Mouse (Mus musculus): ENCODE data around the gene Hist1h2ae. TPM values are rescaled to one million over a fixed set of nuclear protein-coding genes. Genes with fewer than 3 reads are reported as not detected.
"Not testable (repeated sequence)": the region's sequence is repeated elsewhere in the genome, so short reads cannot be mapped to it uniquely, and the experiment has no call there.

The Hist1h2ae gene
- polyA plus RNA-seq, 1 experiment from 2014 or later: 108 TPM

DNA sequence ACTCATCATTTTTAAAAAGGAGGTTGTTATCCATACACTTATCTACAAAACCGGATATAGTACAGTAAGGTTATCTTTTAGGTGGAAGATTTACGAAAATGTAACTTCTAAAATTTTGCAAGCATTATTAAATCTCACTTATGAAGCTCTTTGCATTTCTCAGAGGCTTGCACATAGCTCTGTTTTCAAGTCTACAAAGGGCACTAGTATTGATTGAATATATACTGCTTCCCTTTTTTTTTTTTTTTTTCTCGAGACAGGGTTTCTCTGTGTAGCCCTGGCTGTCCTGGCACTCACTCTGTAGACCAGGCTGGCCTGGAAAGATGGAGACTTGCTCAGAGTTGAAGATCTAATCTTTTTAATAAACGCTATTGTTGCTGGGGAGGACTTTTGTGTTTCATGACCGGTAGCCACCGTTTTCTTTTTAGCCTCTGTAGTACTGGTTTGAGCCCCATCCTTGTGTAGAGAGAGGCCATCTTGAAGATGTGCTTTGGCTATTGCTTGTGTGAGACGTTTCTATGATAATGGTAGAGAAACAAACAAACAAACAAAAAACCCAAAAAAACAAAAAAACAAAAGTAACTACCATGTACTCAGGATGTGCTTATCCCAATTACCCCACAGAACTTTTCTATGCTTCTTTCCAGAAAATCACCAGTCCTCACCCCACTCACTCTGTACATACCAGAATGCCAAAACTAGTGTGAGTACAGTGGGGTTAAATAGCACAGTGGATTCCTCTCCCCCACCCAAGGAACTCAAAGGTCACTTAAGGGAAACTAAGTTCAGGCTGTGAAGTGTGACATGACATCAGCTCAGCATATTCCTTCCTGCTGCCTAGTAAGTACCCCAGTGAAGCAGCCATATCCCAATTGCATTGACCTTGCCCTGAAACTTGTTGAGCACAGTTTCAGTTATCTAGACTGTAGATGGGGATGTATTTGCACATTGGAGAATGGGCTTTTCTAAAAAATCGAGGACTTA, 18.8 kb downstream of the Hist1h2ae start:
- peak overlapping the region; percentile 47 for H3K4me3 ChIP-seq (ENCODE audit: low read depth, low read length)
- H3K27ac ChIP-seq (replicated peaks; ENCODE audit: low read depth, low read length): peak overlapping the region; percentile 93
- 47% methylated on average over 8 of the region's 8 CpGs for WGBS
- H3K4me1 ChIP-seq (ENCODE audit: control insufficient read depth, insufficient read depth, low read length): peaks cover 14% of the 10 kb centered on the region; the same call in 1 of the 2 replicates
- no peaks in the 10 kb centered on the region for H3K9me3 ChIP-seq (ENCODE audit: control insufficient read depth, low read length)
- no peaks in the 10 kb centered on the region for H3K36me3 ChIP-seq (ENCODE audit: control insufficient read depth, insufficient read depth, low read length)
- peak overlapping the region; percentile 64 for H3K4me2 ChIP-seq (ENCODE audit: low read depth, low read length)
- no peaks in the 10 kb centered on the region for H3K27me3 ChIP-seq (replicated peaks; ENCODE audit: control insufficient read depth, insufficient read depth, low read length)
- H3K9ac ChIP-seq (ENCODE audit: low read depth, low read length): peak overlapping the region; percentile 70; the same call in 1 of the 2 replicates
- DNase-seq (ENCODE audit: low spot score) (no peak), ATAC-seq (ENCODE audit: low read depth) (no peak)

DNA sequence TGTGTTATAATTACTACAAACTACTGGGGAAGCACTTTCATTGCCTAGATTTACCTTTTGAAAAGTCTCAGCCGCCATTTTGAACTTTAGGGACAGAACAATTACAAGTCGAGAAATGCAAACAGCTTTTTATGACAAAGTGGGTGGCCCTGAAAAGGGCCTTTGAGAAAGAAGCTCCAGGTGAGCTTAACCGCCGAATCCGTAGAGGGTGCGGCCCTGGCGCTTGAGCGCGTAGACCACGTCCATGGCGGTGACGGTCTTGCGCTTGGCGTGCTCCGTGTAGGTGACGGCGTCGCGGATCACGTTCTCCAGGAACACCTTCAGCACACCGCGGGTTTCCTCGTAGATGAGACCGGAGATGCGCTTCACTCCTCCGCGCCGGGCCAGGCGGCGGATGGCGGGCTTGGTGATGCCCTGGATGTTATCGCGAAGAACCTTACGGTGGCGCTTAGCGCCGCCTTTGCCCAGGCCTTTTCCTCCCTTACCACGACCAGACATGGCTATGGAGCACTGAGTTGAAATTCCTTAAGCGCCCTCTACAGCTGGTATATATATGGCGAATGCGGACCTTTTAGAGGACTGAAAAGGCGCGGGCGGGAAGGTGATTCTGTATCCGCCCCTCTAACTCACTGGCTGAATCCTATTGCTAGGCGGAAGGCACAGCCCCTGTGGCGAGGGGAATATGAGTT, 19.7 kb downstream of the Hist1h2ae start, which contains the start of gene Hist1h4f:
Gene Hist1h4f (minus strand): TSS at position 503 of the 689 bp plus-strand sequence.
- Histone ChIP-seq H3K9ac (ENCODE audit: low read depth, low read length) (peak within 1 kb of the TSS; percentile 70), H3K4me2 (ENCODE audit: low read depth, low read length) (peak within 1 kb of the TSS; percentile 64), H3K27ac (replicated peaks; ENCODE audit: low read depth, low read length) (peak within 1 kb of the TSS; percentile 93), H3K4me1 (ENCODE audit: control insufficient read depth, insufficient read depth, low read length) (peaks cover 12% of the 10 kb centered on the region; the same call in 1 of the 2 replicates), H3K4me3 (ENCODE audit: low read depth, low read length) (peak within 1 kb of the TSS; percentile 47)
- peak; percentile 84 for ATAC-seq (ENCODE audit: low read depth)
- H3K9me3 ChIP-seq (ENCODE audit: control insufficient read depth, low read length); H3K36me3 ChIP-seq (ENCODE audit: control insufficient read depth, insufficient read depth, low read length); H3K27me3 ChIP-seq (replicated peaks; ENCODE audit: control insufficient read depth, insufficient read depth, low read length): not testable (repeated sequence)
- DNase-seq (ENCODE audit: low spot score): peak; percentile 98
- under 1% methylated on average over 34 of the region's 47 CpGs for WGBS

DNA sequence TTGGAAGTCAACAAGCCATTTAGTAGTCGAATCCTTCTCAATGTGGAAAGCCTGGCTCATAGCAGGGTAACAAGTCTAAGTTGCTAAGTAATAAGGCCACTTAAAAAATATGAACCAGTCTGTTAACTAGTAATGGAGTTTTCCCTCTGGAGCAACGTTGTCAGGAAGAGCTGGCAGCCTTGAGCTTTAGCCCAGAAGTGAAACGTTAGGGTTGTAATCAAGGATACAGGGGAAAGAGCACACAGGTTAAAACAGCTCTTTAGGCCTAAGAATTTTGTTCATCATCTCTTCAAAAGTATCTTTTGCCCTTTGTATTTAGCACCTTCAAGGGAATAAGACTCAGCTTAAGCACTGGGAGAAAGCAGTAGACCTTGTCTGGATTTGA, 20.3 kb downstream of the Hist1h2ae start:
- Histone ChIP-seq H3K4me2 (ENCODE audit: low read depth, low read length) (peak overlapping the region; percentile 64), H3K36me3 (ENCODE audit: control insufficient read depth, insufficient read depth, low read length) (no peaks in the 10 kb centered on the region), H3K4me3 (ENCODE audit: low read depth, low read length) (peak overlapping the region; percentile 47), H3K4me1 (ENCODE audit: control insufficient read depth, insufficient read depth, low read length) (peaks cover 12% of the 10 kb centered on the region; the same call in 1 of the 2 replicates), H3K9me3 (ENCODE audit: control insufficient read depth, low read length) (no peaks in the 10 kb centered on the region), H3K27ac (replicated peaks; ENCODE audit: low read depth, low read length) (peak overlapping the region; percentile 93), H3K27me3 (replicated peaks; ENCODE audit: control insufficient read depth, insufficient read depth, low read length) (no peaks in the 10 kb centered on the region), H3K9ac (ENCODE audit: low read depth, low read length) (peak overlapping the region; percentile 70)
- 8% methylated on average over 3 of the region's 3 CpGs for WGBS
- ATAC-seq (ENCODE audit: low read depth) (no peak), DNase-seq (ENCODE audit: low spot score) (no peak)

DNA sequence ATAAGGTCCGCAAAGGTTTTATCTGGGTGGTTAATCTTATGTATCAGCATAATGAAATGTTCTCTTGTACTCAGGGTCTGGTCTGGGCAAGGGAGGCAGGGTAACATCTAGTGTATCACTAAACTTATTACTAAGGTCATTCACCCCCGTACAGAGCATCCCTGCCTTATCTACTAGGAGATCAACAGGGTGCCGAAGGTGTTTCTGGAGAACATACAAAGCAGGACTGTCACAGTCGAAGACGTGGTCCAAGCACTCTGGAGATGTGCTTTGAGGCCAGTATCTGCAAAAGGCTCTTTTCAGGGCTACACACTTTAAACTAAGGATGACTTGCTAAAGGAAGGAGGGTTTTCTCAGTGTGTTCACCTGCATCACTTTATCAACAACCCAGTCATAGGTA, 24.3 kb downstream of the Hist1h2ae start:
- no peaks in the 10 kb centered on the region for H3K36me3 ChIP-seq (ENCODE audit: control insufficient read depth, insufficient read depth, low read length)
- ATAC-seq (ENCODE audit: low read depth) (no peak), DNase-seq (ENCODE audit: low spot score) (no peak)
- no peaks in the 10 kb centered on the region for H3K9me3 ChIP-seq (ENCODE audit: control insufficient read depth, low read length)
- no peaks in the 10 kb centered on the region for H3K27me3 ChIP-seq (replicated peaks; ENCODE audit: control insufficient read depth, insufficient read depth, low read length)
- peaks cover 7% of the 10 kb centered on the region; the same call in 1 of the 2 replicates for H3K4me1 ChIP-seq (ENCODE audit: control insufficient read depth, insufficient read depth, low read length)
- 74% methylated on average over 5 of the region's 5 CpGs for WGBS
- H3K27ac ChIP-seq (replicated peaks; ENCODE audit: low read depth, low read length): no peak overlapping the region
- H3K9ac ChIP-seq (ENCODE audit: low read depth, low read length): no peak overlapping the region
- H3K4me3 ChIP-seq (ENCODE audit: low read depth, low read length): no peak overlapping the region
- H3K4me2 ChIP-seq (ENCODE audit: low read depth, low read length): no peak overlapping the region

DNA sequence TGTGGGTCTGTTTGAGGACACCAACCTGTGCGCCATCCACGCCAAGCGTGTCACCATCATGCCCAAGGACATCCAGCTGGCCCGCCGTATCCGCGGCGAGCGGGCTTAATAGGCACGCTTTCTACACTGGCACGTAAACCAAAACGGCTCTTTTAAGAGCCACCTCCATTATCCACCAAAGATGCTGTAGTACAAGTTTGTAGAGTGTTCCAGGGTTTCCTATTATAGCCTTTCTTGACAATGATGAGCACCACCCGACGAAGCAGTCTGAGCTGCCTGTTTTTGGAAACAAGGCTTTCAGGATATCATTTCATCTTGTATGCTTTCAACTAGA, 26.3 kb downstream of the Hist1h2ae start:
- 0% methylated on average over 3 of the region's 14 CpGs for WGBS
- not testable (repeated sequence) for H3K4me1 ChIP-seq (ENCODE audit: control insufficient read depth, insufficient read depth, low read length); ATAC-seq (ENCODE audit: low read depth); DNase-seq (ENCODE audit: low spot score); H3K9me3 ChIP-seq (ENCODE audit: control insufficient read depth, low read length); H3K27me3 ChIP-seq (replicated peaks; ENCODE audit: control insufficient read depth, insufficient read depth, low read length); H3K36me3 ChIP-seq (ENCODE audit: control insufficient read depth, insufficient read depth, low read length)
- peak overlapping the region; percentile 80 for H3K4me2 ChIP-seq (ENCODE audit: low read depth, low read length)
- H3K27ac ChIP-seq (replicated peaks; ENCODE audit: low read depth, low read length): peak overlapping the region; percentile 98
- peak overlapping the region; percentile 73 for H3K9ac ChIP-seq (ENCODE audit: low read depth, low read length)
- H3K4me3 ChIP-seq (ENCODE audit: low read depth, low read length): peak overlapping the region; percentile 46

DNA sequence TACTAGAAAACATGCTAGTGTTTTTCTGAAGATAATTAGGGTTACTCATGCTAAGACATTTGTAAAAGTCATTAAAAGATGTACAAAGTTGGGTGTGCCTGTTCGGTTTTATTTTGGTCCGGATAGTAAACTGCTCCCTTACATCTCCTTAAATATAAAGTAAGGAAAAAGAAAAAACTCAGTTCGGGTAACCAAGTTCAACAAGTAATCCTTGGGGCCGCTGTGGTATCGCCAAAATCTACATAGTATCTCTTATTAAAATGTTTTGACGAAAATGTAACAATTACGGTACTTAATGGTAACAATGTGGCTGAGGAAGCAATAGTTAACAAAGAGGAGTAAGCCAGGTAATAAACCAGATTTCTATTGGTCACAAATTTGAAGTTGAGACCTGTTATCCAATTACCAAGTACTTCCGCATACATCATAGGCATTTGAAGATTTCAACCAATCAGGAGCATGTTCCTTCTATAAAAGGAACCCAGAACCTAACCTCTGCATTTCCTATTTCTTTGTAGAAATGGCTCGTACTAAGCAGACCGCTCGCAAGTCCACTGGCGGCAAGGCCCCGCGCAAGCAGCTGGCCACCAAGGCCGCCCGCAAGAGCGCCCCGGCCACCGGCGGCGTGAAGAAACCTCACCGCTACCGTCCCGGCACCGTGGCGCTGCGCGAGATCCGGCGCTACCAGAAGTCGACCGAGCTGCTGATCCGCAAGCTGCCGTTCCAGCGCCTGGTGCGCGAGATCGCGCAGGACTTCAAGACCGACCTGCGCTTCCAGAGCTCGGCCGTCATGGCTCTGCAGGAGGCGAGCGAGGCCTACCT, 26.8 kb downstream of the Hist1h2ae start, which contains the start of gene Hist1h3f:
Gene Hist1h3f (plus strand): TSS at position 88 of the 822 bp plus-strand sequence.
- Histone ChIP-seq H3K4me2 (ENCODE audit: low read depth, low read length) (peak within 1 kb of the TSS; percentile 80), H3K27ac (replicated peaks; ENCODE audit: low read depth, low read length) (peak within 1 kb of the TSS; percentile 98), H3K27me3 (replicated peaks; ENCODE audit: control insufficient read depth, insufficient read depth, low read length) (no peaks in the 10 kb centered on the region), H3K9me3 (ENCODE audit: control insufficient read depth, low read length) (no peaks in the 10 kb centered on the region), H3K4me1 (ENCODE audit: control insufficient read depth, insufficient read depth, low read length) (0 out of 2 replicates have a peak, but pooled peaks cover 3% of the 10 kb centered on the region), H3K4me3 (ENCODE audit: low read depth, low read length) (peak within 1 kb of the TSS; percentile 46), H3K9ac (ENCODE audit: low read depth, low read length) (peak within 1 kb of the TSS; percentile 73), H3K36me3 (ENCODE audit: control insufficient read depth, insufficient read depth, low read length) (no peaks in the 10 kb centered on the region)
- peak; percentile 98 for DNase-seq (ENCODE audit: low spot score)
- ATAC-seq (ENCODE audit: low read depth): peak; percentile 89
- WGBS: under 1% methylated on average over 14 of the region's 45 CpGs

DNA sequence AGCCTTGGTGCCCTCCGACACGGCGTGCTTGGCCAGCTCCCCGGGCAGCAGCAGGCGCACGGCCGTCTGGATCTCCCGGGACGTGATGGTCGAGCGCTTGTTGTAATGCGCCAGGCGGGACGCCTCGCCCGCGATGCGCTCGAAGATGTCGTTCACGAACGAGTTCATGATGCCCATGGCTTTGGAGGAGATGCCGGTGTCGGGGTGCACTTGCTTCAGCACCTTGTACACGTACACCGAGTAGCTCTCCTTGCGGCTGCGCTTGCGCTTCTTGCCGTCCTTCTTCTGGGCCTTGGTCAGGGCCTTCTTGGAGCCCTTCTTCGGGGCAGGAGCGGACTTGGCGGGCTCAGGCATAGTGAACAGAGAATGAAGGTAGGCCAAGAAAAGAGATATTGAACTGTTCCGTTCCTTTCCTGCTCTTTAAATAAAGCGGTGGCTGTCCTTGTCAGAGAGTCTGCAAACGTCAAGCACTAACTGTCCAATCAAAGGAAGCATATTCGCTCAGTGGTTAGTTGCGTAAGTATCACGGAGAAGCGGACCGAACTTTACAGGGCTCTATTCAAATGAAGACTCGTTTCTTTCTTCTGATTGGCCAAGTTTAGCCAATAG, 27.9 kb downstream of the Hist1h2ae start, which contains the start of gene Hist1h2bh:
Gene Hist1h2bh (minus strand): TSS at position 394 of the 609 bp plus-strand sequence.
- H3K36me3 ChIP-seq (ENCODE audit: control insufficient read depth, insufficient read depth, low read length); H3K9me3 ChIP-seq (ENCODE audit: control insufficient read depth, low read length); H3K4me1 ChIP-seq (ENCODE audit: control insufficient read depth, insufficient read depth, low read length); H3K27me3 ChIP-seq (replicated peaks; ENCODE audit: control insufficient read depth, insufficient read depth, low read length): not testable (repeated sequence)
- Histone ChIP-seq H3K9ac (ENCODE audit: low read depth, low read length) (peak within 1 kb of the TSS; percentile 73), H3K27ac (replicated peaks; ENCODE audit: low read depth, low read length) (peak within 1 kb of the TSS; percentile 98), H3K4me2 (ENCODE audit: low read depth, low read length) (peak within 1 kb of the TSS; percentile 80), H3K4me3 (ENCODE audit: low read depth, low read length) (peak within 1 kb of the TSS; percentile 46)
- WGBS: under 1% methylated on average over 22 of the region's 42 CpGs
- DNase-seq (ENCODE audit: low spot score) (peak; percentile 99), ATAC-seq (ENCODE audit: low read depth) (peak; percentile 95)
